Mouse (Mus musculus): ENCODE results near the gene Pax1. TPM values are rescaled to one million over a fixed set of nuclear protein-coding genes. Genes with fewer than 3 reads are reported as not detected.

Pax1 gene
- polyA plus RNA-seq, 1 experiment from 2014 or later: not detected

DNA sequence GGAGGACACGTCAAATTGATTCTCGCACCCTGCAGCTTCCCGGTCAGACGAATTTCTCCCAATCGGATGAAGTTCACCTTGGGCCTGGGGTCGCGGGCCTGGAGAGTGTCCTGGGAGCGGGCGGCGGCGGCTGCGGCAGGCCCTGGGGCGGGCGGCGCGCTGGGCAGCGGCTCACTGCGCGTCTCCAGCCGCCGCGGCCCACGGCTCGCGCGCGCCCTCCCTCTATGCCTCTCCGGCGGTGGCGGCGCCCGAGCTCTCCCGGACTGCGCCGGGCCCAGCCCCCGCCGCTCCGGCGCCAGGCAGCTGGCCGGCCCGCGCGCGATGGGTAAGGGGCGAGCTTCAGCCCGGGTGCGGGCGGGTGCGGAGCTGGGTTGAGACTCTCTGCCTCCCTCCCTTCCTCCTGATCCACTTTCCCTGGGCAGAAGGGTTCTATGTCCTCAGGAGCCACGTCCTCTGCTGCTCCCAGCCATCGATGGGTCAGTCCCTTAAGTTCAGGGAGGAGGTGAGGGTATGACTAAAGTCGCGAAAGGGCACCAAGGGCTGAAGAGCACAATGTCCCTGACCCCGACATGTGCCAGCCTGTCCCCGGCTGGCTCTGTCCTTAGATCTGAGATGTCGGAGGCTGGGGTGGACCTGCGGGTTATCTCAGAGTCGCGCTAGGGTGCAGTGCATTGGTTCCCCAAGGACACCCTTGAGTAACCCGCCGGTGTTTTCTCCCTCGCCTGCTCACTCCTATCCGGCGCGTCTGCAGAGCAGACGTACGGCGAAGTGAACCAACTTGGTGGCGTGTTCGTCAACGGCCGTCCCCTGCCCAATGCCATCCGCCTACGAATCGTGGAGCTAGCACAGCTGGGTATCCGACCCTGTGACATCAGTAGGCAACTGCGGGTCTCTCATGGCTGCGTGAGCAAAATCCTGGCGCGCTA, 3.5 kb downstream of the Pax1 start:
- no peak for ATAC-seq
- Histone ChIP-seq H3K4me2 (replicated peaks; ENCODE audit: low read depth) (peak overlapping the region; percentile 30), H3K36me3 (ENCODE audit: control insufficient read depth, insufficient read depth) (no peaks in the 10 kb centered on the region), H3K27me3 (replicated peaks; ENCODE audit: control insufficient read depth, insufficient read depth, low read length) (peaks cover 87% of the 10 kb centered on the region), H3K4me3 (ENCODE audit: low read depth, low read length) (peak overlapping the region; percentile 9; the same call in 1 of the 2 replicates), H3K9me3 (ENCODE audit: control insufficient read depth) (no peaks in the 10 kb centered on the region), H3K4me1 (replicated peaks; ENCODE audit: control insufficient read depth, insufficient read depth, low read length) (no peaks in the 10 kb centered on the region), H3K9ac (ENCODE audit: low read depth, low read length) (no peak overlapping the region), H3K27ac (ENCODE audit: low read depth, low read length) (no peak overlapping the region)
- WGBS: 1% methylated on average over 66 of the region's 80 CpGs
- TF ChIP-seq CTCF (IDR thresholded peaks at IDR 0.05; ENCODE audit: low read depth): no peak

DNA sequence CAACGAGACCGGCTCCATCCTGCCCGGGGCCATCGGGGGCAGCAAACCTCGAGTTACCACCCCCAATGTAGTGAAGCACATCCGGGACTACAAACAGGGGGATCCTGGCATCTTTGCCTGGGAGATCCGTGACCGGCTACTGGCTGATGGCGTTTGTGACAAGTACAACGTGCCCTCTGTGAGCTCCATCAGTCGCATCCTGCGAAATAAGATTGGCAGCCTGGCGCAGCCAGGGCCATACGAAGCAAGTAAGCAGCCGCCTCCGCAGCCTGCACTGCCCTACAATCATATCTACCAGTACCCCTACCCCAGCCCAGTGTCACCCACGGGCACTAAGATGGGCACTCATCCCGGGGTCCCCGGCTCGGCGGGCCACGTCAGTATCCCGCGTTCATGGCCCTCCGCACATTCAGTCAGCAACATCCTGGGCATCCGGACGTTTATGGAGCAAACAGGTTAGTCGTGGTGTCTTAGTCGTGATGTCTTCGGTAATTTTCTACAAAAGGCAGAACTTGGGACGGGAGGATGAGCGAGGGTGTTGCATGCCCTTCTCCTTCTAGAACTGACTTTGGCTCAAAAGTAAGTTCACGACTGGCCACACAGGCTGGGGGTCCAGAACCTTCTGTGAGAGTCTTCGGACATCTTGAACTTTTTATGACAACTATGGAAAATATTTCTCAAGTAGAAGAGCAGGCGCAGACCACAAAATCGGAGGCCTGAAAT, 4.3 kb downstream of the Pax1 start:
- H3K9me3 ChIP-seq (ENCODE audit: control insufficient read depth): no peaks in the 10 kb centered on the region
- no peak overlapping the region for H3K27ac ChIP-seq (ENCODE audit: low read depth, low read length)
- ATAC-seq: no peak
- H3K4me2 ChIP-seq (replicated peaks; ENCODE audit: low read depth): no peak overlapping the region
- no peaks in the 10 kb centered on the region for H3K36me3 ChIP-seq (ENCODE audit: control insufficient read depth, insufficient read depth)
- no peak overlapping the region for H3K4me3 ChIP-seq (ENCODE audit: low read depth, low read length)
- peaks cover 90% of the 10 kb centered on the region for H3K27me3 ChIP-seq (replicated peaks; ENCODE audit: control insufficient read depth, insufficient read depth, low read length)
- TF ChIP-seq CTCF (IDR thresholded peaks at IDR 0.05; ENCODE audit: low read depth): no peak
- no peaks in the 10 kb centered on the region for H3K4me1 ChIP-seq (replicated peaks; ENCODE audit: control insufficient read depth, insufficient read depth, low read length)
- no peak overlapping the region for H3K9ac ChIP-seq (ENCODE audit: low read depth, low read length)
- 2% methylated on average over 36 of the region's 36 CpGs for WGBS

DNA sequence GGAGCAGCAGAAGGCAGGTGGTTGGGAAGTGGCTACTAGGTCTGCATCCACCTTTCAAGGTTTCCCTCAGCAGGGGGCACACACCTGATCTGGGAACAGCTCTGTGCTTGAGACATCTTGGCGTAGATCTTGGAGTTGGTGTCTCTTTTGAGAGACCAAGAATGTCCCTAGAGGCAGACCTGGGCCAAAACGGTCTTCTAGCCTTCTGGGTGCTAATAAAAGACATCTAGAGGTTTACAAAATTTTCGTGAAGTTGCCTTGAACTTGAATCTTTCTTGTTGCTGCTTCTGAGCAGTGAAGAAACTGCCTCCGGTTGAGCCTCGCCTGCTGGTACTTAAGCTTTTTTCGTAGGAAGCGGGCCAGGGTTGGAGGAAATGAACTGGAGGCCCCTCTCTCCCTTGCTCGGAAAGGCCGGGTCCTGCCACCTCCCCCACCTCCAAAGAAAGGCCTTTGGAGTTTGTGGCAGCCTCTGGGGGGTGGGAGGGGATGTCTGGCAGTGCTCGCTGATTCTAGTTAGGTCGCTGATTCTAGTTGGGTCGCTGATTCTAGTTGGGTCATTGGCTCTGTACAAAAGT, 5.6 kb downstream of the Pax1 start:
- Histone ChIP-seq H3K4me1 (replicated peaks; ENCODE audit: control insufficient read depth, insufficient read depth, low read length) (no peaks in the 10 kb centered on the region), H3K27ac (ENCODE audit: low read depth, low read length) (no peak overlapping the region), H3K9me3 (ENCODE audit: control insufficient read depth) (no peaks in the 10 kb centered on the region), H3K36me3 (ENCODE audit: control insufficient read depth, insufficient read depth) (no peaks in the 10 kb centered on the region), H3K4me2 (replicated peaks; ENCODE audit: low read depth) (no peak overlapping the region), H3K27me3 (replicated peaks; ENCODE audit: control insufficient read depth, insufficient read depth, low read length) (peaks cover 89% of the 10 kb centered on the region), H3K4me3 (ENCODE audit: low read depth, low read length) (no peak overlapping the region), H3K9ac (ENCODE audit: low read depth, low read length) (no peak overlapping the region)
- ATAC-seq: no peak
- WGBS: 6% methylated on average over 12 of the region's 12 CpGs
- no peak for TF ChIP-seq CTCF (IDR thresholded peaks at IDR 0.05; ENCODE audit: low read depth)

DNA sequence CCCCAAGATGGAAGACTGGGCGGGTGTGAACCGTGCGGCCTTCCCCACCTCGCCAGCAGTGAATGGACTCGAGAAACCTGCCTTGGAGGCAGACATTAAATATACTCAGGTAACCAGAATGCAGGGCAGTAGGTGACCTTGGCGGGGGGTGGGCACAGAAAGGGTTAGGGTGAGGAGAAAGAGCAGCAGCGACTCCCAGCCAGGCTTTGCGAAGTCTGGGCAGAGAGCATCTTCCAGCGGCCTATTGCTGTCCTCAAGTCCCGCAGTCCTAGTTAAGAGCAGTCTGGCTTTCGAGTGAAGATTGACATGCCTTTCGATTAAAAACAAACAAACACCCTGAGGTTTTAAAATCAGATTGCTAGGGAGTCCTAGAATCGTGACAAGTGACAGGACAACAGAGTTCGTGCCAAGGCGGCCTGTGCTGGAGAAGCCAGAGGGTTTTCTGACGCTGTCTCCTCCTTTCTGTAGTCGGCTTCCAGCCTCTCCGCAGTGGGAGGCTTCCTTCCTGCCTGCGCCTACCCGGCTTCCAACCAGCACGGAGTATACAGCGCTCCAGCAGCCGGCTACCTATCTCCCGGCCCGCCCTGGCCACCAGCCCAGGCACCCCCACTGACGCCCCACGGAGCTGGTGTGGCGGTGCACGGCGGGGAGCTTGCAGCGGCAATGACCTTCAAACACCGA, 6.3 kb downstream of the Pax1 start:
- peaks cover 89% of the 10 kb centered on the region for H3K27me3 ChIP-seq (replicated peaks; ENCODE audit: control insufficient read depth, insufficient read depth, low read length)
- peak overlapping the region; percentile 5; the same call in 1 of the 2 replicates for H3K4me3 ChIP-seq (ENCODE audit: low read depth, low read length)
- H3K4me2 ChIP-seq (replicated peaks; ENCODE audit: low read depth): no peak overlapping the region
- no peaks in the 10 kb centered on the region for H3K4me1 ChIP-seq (replicated peaks; ENCODE audit: control insufficient read depth, insufficient read depth, low read length)
- no peak for ATAC-seq
- H3K9ac ChIP-seq (ENCODE audit: low read depth, low read length): no peak overlapping the region
- WGBS: 5% methylated on average over 32 of the region's 32 CpGs
- TF ChIP-seq CTCF (IDR thresholded peaks at IDR 0.05; ENCODE audit: low read depth): no peak
- H3K9me3 ChIP-seq (ENCODE audit: control insufficient read depth): no peaks in the 10 kb centered on the region
- no peak overlapping the region for H3K27ac ChIP-seq (ENCODE audit: low read depth, low read length)
- H3K36me3 ChIP-seq (ENCODE audit: control insufficient read depth, insufficient read depth): no peaks in the 10 kb centered on the region

DNA sequence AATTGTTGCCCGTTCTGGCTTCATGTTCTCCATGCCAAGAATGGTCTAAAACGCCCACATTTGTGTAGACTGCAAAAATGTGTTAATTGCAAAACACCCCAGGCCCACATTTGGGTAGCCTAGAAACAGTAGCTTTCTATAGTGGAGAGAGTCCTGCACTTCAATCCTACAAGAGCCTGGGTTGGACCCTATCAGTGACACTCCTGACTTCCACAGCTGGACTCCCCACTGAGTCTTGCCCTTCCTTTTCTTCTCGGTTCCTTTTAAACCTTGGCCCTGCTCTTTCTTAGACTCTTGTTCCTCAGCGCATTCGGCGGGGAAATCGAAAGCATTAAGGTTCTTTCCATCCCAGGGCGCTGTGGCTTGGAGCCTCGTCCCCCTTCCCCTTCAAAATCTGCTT, 7.8 kb downstream of the Pax1 start:
- H3K36me3 ChIP-seq (ENCODE audit: control insufficient read depth, insufficient read depth): no peaks in the 10 kb centered on the region
- no peak for ATAC-seq
- no peak for TF ChIP-seq CTCF (IDR thresholded peaks at IDR 0.05; ENCODE audit: low read depth)
- no peak overlapping the region for H3K9ac ChIP-seq (ENCODE audit: low read depth, low read length)
- peak overlapping the region; percentile 12; the same call in 1 of the 2 replicates for H3K4me3 ChIP-seq (ENCODE audit: low read depth, low read length)
- H3K27ac ChIP-seq (ENCODE audit: low read depth, low read length): no peak overlapping the region
- 4% methylated on average over 9 of the region's 9 CpGs for WGBS
- no peaks in the 10 kb centered on the region for H3K9me3 ChIP-seq (ENCODE audit: control insufficient read depth)
- H3K4me1 ChIP-seq (replicated peaks; ENCODE audit: control insufficient read depth, insufficient read depth, low read length): no peaks in the 10 kb centered on the region
- H3K27me3 ChIP-seq (replicated peaks; ENCODE audit: control insufficient read depth, insufficient read depth, low read length): peaks cover 90% of the 10 kb centered on the region
- H3K4me2 ChIP-seq (replicated peaks; ENCODE audit: low read depth): no peak overlapping the region

Measured in intestine, postnatal 0 days (tissue).